Mouse (Mus musculus): ENCODE measurements around the gene Ep300. TPM values are rescaled to one million over a fixed set of nuclear protein-coding genes. Genes with fewer than 3 reads are reported as not detected.

The Ep300 gene
- total RNA-seq, 1 experiment, result 58.4 TPM

DNA sequence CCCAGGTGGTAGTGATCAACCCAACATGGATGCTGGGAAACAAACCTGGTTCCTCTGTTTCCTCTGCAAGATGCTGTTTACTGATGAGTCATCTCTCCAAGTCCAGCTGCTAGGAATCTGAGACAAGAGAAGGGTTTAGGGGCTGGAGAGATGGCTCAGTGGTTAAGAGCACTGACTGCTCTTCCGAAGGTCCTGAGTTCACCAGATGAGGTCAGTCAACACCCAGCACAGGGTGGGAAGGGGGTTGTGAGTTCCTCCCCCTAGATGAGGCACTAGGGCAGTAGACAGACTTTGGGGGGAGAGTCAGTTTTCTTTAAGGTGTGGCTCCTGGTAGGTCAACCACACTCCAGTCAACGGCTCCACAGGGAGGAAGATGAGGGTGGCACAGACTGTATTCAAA is 76.5 kb downstream of the Ep300 start:
- Histone ChIP-seq H3K36me3 (ENCODE audit: control insufficient read depth, insufficient read depth, low read length, poor library complexity, severe bottlenecking) (peaks cover under 1% of the 10 kb centered on the region; the same call in 1 of the 2 replicates), H3K9ac (ENCODE audit: insufficient read depth, low read depth, low read length, poor library complexity, severe bottlenecking) (no peak overlapping the region; the same call in 1 of the 2 replicates), H3K4me1 (ENCODE audit: control insufficient read depth in 2 of 2, insufficient read depth in 2 of 2, low read length in 2 of 2, poor library complexity in 1 of 2) (peaks cover 0 to 9% of the 10 kb centered on the region in 2 experiments; a peak in 3 of 4 replicates), H3K4me3 (ENCODE audit: insufficient read depth in 1 of 2, low read depth in 1 of 2, low read length in 2 of 2, poor library complexity in 1 of 2, severe bottlenecking in 1 of 2) (no peak overlapping the region), H3K27ac (ENCODE audit: insufficient read depth, low read depth, low read length, poor library complexity, severe bottlenecking) (peak overlapping the region; percentile 36), H3K9me3 (ENCODE audit: control insufficient read depth, insufficient read depth, low read depth, low read length) (no peaks in the 10 kb centered on the region)
- no peak for DNase-seq (ENCODE audit: low read depth, low spot score)
- in situ Hi-C loops (cut with MboI; ENCODE audit: low sequenced_read_pairs in 2 of 2, unreplicated experiment in 2 of 2), result no loop called here
- no peak for TF ChIP-seq ZNF384 (IDR thresholded peaks at IDR 0.05; ENCODE audit: low read depth, low read length)
- no peak for TF ChIP-seq HCFC1 (IDR thresholded peaks at IDR 0.05; ENCODE audit: borderline replicate concordance, insufficient read depth, low read length)
- no peak for TF ChIP-seq CHD2 (IDR thresholded peaks at IDR 0.05; ENCODE audit: low read depth, low read length)
- TF ChIP-seq MAFK (IDR thresholded peaks at IDR 0.05; ENCODE audit: insufficient read depth, low read depth, low read length), result no peak
- TF ChIP-seq ZC3H11A (IDR thresholded peaks at IDR 0.05; ENCODE audit: borderline replicate concordance, low read depth, low read length), result no peak

DNA sequence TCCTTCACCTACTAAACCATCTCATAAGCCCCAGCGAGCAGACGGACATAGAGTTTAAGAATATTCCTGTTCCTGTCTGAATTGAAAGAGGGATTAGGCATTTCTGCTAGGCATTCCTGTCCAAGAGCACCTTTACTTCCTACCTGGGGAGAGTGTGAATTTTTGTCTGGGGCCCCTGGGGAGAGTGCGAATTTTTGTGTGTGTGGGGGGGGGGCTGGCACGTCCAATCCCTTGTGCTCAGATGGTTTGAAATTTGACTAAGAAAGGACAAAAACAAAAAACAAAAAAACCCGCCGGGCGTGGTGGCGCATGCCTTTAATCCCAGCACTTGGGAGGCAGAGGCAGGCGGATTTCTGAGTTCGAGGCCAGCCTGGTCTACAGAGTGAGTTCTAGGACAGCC is 78.1 kb downstream of the Ep300 start:
- in situ Hi-C loops (cut with MboI; ENCODE audit: low sequenced_read_pairs in 2 of 2, unreplicated experiment in 2 of 2), result no loop called here
- no peaks in the 10 kb centered on the region for H3K9me3 ChIP-seq (ENCODE audit: control insufficient read depth, insufficient read depth, low read depth, low read length)
- H3K4me1 ChIP-seq (ENCODE audit: control insufficient read depth in 2 of 2, insufficient read depth in 2 of 2, low read length in 2 of 2, poor library complexity in 1 of 2), result peaks cover 0 to 13% of the 10 kb centered on the region in 2 experiments; a peak in 3 of 4 replicates
- peak; percentile 41 for DNase-seq (ENCODE audit: low read depth, low spot score)
- H3K27ac ChIP-seq (ENCODE audit: insufficient read depth, low read depth, low read length, poor library complexity, severe bottlenecking), result peak overlapping the region; percentile 56; the same call in 1 of the 2 replicates
- no peak overlapping the region for H3K9ac ChIP-seq (ENCODE audit: insufficient read depth, low read depth, low read length, poor library complexity, severe bottlenecking)
- peak overlapping the region in 1 of 2 experiments; percentile 56; a peak in 2 of 4 replicates for H3K4me3 ChIP-seq (ENCODE audit: insufficient read depth in 1 of 2, low read depth in 1 of 2, low read length in 2 of 2, poor library complexity in 1 of 2, severe bottlenecking in 1 of 2)
- 0 out of 2 replicates have a peak, but pooled peaks have one; percentile 22 for TF ChIP-seq ZNF384 (IDR thresholded peaks at IDR 0.05; ENCODE audit: low read depth, low read length)
- TF ChIP-seq MAFK (IDR thresholded peaks at IDR 0.05; ENCODE audit: insufficient read depth, low read depth, low read length), result no peak
- no peak for TF ChIP-seq ZC3H11A (IDR thresholded peaks at IDR 0.05; ENCODE audit: borderline replicate concordance, low read depth, low read length)
- peaks cover 15% of the 10 kb centered on the region for H3K36me3 ChIP-seq (ENCODE audit: control insufficient read depth, insufficient read depth, low read length, poor library complexity, severe bottlenecking)

DNA sequence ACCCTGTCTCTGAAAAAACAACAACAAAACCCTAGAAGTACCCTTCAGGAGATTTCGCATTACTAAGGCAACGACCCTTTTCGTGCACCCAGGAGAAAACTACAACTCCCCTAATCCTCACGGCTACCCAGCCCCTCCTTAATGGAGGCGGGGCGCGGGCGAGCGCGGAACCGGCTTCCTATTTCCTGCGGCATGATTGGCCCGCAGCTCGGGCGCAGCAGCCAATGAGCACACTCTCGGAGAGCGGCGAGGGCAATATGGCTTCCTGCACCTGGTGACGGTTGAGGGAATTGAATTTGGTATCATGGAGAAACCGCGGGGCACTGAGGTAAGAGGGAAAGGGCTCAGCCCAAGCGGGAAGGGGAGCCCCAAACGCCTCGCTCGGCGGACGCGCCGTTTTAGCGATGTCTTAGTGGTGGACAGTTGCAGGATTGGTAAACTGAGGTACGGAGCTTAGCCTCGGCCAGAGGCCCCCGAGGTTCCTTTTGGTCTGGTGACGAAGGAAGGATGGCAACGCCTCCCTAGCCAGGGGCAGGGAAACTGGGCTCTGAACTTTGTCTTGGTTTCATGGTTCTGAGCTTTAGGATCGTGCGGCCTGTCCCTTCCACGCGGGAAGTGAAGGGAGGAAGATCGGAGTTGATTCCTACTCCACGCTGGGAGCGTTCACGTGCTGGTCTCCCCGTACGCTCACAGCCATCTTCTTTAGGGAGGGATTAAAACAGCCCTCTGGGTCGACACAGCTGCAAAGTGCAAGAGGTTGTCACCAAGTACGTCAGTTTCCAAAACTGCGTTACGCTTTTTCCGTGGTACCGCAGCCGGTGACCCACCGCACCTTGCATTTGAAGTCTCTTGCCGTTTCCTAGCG is 78.8 kb downstream of the Ep300 start, which contains the start of gene L3mbtl2:
L3mbtl2 (plus strand) TSS at position 193 of the 865 bp plus-strand sequence.
- in situ Hi-C loops (cut with MboI; ENCODE audit: low sequenced_read_pairs in 2 of 2, unreplicated experiment in 2 of 2), result no loop called here
- H3K9ac ChIP-seq (ENCODE audit: insufficient read depth, low read depth, low read length, poor library complexity, severe bottlenecking), result peak within 1 kb of the TSS; percentile 93
- peak within 1 kb of the TSS; percentile 90 to 100 for H3K4me3 ChIP-seq (ENCODE audit: insufficient read depth in 1 of 2, low read depth in 1 of 2, low read length in 2 of 2, poor library complexity in 1 of 2, severe bottlenecking in 1 of 2)
- H3K9me3 ChIP-seq (ENCODE audit: control insufficient read depth, insufficient read depth, low read depth, low read length), result no peaks in the 10 kb centered on the region
- peak within 1 kb of the TSS; percentile 83 for H3K27ac ChIP-seq (ENCODE audit: insufficient read depth, low read depth, low read length, poor library complexity, severe bottlenecking)
- H3K36me3 ChIP-seq (ENCODE audit: control insufficient read depth, insufficient read depth, low read length, poor library complexity, severe bottlenecking), result peaks cover 21% of the 10 kb centered on the region
- TF ChIP-seq HCFC1 (IDR thresholded peaks at IDR 0.05; ENCODE audit: borderline replicate concordance, insufficient read depth, low read length) (peak; percentile 90), ZNF384 (IDR thresholded peaks at IDR 0.05; ENCODE audit: low read depth, low read length) (no peak)
- peaks cover 0 to 13% of the 10 kb centered on the region in 2 experiments; a peak in 3 of 4 replicates for H3K4me1 ChIP-seq (ENCODE audit: control insufficient read depth in 2 of 2, insufficient read depth in 2 of 2, low read length in 2 of 2, poor library complexity in 1 of 2)
- DNase-seq (ENCODE audit: low read depth, low spot score), result peak; percentile 93

DNA sequence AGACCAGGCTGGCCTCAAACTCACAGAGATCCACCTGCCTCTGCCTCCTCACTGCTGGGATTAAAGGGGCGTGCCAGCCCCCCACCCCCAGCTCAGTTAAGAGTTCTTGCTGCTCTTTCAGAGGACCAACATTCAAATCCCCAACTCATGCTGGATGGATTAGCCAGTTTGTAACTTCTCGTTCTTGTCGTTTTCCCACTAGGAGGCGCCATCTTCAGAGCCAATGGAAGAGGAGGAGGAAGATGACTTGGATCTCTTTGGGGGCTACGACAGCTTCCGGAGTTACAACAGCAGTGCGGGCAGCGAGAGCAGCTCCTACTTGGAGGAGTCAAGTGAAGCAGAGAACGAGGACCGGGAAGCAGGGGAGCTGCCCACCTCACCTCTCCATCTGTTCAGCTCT is 81.8 kb downstream of the Ep300 start:
- Histone ChIP-seq H3K4me1 (ENCODE audit: control insufficient read depth in 2 of 2, insufficient read depth in 2 of 2, low read length in 2 of 2, poor library complexity in 1 of 2) (peaks cover 0 to 8% of the 10 kb centered on the region in 2 experiments; a peak in 3 of 4 replicates), H3K36me3 (ENCODE audit: control insufficient read depth, insufficient read depth, low read length, poor library complexity, severe bottlenecking) (peaks cover 42% of the 10 kb centered on the region), H3K27ac (ENCODE audit: insufficient read depth, low read depth, low read length, poor library complexity, severe bottlenecking) (0 out of 2 replicates have a peak overlapping the region, but pooled peaks have one; percentile 27), H3K4me3 (ENCODE audit: insufficient read depth in 1 of 2, low read depth in 1 of 2, low read length in 2 of 2, poor library complexity in 1 of 2, severe bottlenecking in 1 of 2) (no peak overlapping the region), H3K9ac (ENCODE audit: insufficient read depth, low read depth, low read length, poor library complexity, severe bottlenecking) (0 out of 2 replicates have a peak overlapping the region, but pooled peaks have one; percentile 47), H3K9me3 (ENCODE audit: control insufficient read depth, insufficient read depth, low read depth, low read length) (no peaks in the 10 kb centered on the region)
- peak; percentile 40 for DNase-seq (ENCODE audit: low read depth, low spot score)
- no peak for TF ChIP-seq ZNF384 (IDR thresholded peaks at IDR 0.05; ENCODE audit: low read depth, low read length)
- no peak for TF ChIP-seq HCFC1 (IDR thresholded peaks at IDR 0.05; ENCODE audit: borderline replicate concordance, insufficient read depth, low read length)
- TF ChIP-seq CHD2 (IDR thresholded peaks at IDR 0.05; ENCODE audit: low read depth, low read length), result no peak
- no peak for TF ChIP-seq MAFK (IDR thresholded peaks at IDR 0.05; ENCODE audit: insufficient read depth, low read depth, low read length)
- TF ChIP-seq ZC3H11A (IDR thresholded peaks at IDR 0.05; ENCODE audit: borderline replicate concordance, low read depth, low read length), result no peak
- in situ Hi-C loops (cut with MboI; ENCODE audit: low sequenced_read_pairs in 2 of 2, unreplicated experiment in 2 of 2), result no loop called here

Data from ES-E14 (cell line).